Mouse (Mus musculus): ENCODE results near the gene Eif3b. TPM values are rescaled to one million over a fixed set of nuclear protein-coding genes. Genes with fewer than 3 reads are reported as not detected.

Eif3b gene
- polyA plus RNA-seq, 1 experiment from 2014 or later, result 184 TPM

DNA sequence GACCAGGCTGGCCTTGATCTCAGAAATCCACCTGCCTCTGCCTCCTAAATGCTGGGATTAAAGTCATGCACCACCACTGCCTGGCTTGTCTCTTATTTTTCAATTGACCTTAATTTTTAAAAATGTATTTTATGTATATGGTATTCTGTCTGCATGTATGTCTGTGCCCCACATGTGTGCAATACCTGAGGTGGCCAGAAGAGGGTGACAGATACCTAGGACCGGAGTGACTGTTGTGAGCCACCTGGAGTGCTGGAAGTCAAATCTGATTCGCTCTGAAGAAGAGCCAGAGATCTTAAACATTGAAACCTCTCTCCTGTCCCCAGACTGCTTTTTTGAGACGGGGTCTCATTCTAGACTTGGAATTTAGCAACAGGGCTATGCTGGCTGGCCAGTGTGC is 53.2 kb downstream of the Eif3b start:
- no peak for ATAC-seq (ENCODE audit: insufficient read depth)
- no peak overlapping the region for H3K27ac ChIP-seq (ENCODE audit: low read depth)
- peak; percentile 58 for TF ChIP-seq CTCF (IDR thresholded peaks at IDR 0.05; ENCODE audit: low read depth)
- no peak overlapping the region for H3K4me3 ChIP-seq (ENCODE audit: low read depth, low read length)
- no peaks in the 10 kb centered on the region for H3K27me3 ChIP-seq (ENCODE audit: insufficient read depth, low read length)
- 77% methylated on average over 3 of the region's 3 CpGs for whole genome bisulfite sequencing
- H3K4me1 ChIP-seq (ENCODE audit: insufficient read depth), result no peaks in the 10 kb centered on the region
- H3K9me3 ChIP-seq (ENCODE audit: low read depth, low read length), result no peaks in the 10 kb centered on the region
- H3K9ac ChIP-seq, result no peak overlapping the region
- H3K36me3 ChIP-seq (ENCODE audit: insufficient read depth), result no peaks in the 10 kb centered on the region
- DNase-seq, result peak; percentile 27
- no peak overlapping the region for H3K4me2 ChIP-seq

- no peak for TF ChIP-seq CTCF (IDR thresholded peaks at IDR 0.05; ENCODE audit: low read depth)
- no peak for ATAC-seq (ENCODE audit: insufficient read depth)
- H3K4me2 ChIP-seq, result no peak overlapping the region
- no peak overlapping the region for H3K27ac ChIP-seq (ENCODE audit: low read depth)
- DNase-seq, result no peak
- H3K36me3 ChIP-seq (ENCODE audit: insufficient read depth), result no peaks in the 10 kb centered on the region
- WGBS, result 70% methylated on average over 4 of the region's 4 CpGs
- H3K27me3 ChIP-seq (ENCODE audit: insufficient read depth, low read length), result no peaks in the 10 kb centered on the region
- no peaks in the 10 kb centered on the region for H3K4me1 ChIP-seq (ENCODE audit: insufficient read depth)
- no peaks in the 10 kb centered on the region for H3K9me3 ChIP-seq (ENCODE audit: low read depth, low read length)
- H3K4me3 ChIP-seq (ENCODE audit: low read depth, low read length), result no peak overlapping the region
- H3K9ac ChIP-seq, result no peak overlapping the region
Measured at GRCm38 (mm10) chr5:140481458-140481857, 62.3 kb downstream of the Eif3b start.

DNA sequence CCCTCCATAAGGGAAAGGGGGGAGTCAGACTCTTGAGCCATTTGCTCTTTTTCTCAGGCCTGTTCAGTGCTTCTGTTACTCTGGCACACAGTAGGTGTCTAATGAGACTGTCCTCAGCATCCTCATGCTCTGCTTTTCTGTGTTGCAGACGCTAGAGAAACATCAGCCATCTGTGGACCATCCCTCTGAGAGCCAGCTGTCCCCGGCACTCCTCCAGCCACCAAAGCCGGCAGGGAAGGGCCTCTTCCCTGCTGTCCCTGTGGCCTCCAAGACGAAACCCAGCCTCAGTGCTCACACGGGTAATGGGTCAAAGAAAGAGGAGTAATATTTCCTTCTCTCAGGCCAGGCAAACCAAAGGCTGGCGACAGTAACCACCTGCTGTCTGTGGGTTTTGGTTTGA is 72.0 kb downstream of the Eif3b start:
- Histone ChIP-seq H3K4me3 (ENCODE audit: low read depth, low read length) (no peak overlapping the region), H3K4me2 (no peak overlapping the region), H3K4me1 (ENCODE audit: insufficient read depth) (no peaks in the 10 kb centered on the region), H3K36me3 (ENCODE audit: insufficient read depth) (no peaks in the 10 kb centered on the region), H3K27me3 (ENCODE audit: insufficient read depth, low read length) (no peaks in the 10 kb centered on the region), H3K9me3 (ENCODE audit: low read depth, low read length) (no peaks in the 10 kb centered on the region), H3K27ac (ENCODE audit: low read depth) (no peak overlapping the region), H3K9ac (no peak overlapping the region)
- DNase-seq (no peak), ATAC-seq (ENCODE audit: insufficient read depth) (no peak)
- 51% methylated on average over 6 of the region's 6 CpGs for WGBS
- TF ChIP-seq CTCF (IDR thresholded peaks at IDR 0.05; ENCODE audit: low read depth), result no peak

DNA sequence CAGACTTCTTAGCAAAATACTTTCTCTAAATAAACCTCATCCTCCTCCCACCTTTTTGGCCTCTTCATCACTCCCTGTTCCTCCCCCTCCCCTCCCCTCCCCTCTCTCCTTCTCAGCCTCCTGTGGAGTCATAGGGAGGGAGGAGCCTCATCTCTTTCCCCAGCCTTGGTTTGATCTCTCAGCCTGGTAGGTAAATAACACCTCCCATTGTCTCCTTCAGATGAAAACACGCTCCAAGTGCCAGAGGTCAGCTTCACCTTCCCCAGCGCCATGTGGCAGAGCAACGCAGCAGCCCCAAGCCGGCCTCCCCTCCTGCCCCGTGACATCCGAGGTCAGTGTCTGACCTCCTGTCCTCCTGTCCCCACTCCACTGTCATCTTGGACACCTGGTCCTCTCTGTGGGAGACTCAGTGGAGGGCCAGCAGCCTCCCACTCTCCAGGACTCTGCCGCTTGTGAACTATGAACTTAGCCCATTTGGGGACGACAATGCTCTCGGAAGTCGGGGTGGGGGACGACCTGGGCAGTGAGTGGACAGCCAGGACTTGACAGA is 73.6 kb downstream of the Eif3b start:
- ATAC-seq (ENCODE audit: insufficient read depth) (no peak), DNase-seq (no peak)
- Histone ChIP-seq H3K9ac (no peak overlapping the region), H3K36me3 (ENCODE audit: insufficient read depth) (no peaks in the 10 kb centered on the region), H3K9me3 (ENCODE audit: low read depth, low read length) (no peaks in the 10 kb centered on the region), H3K27ac (ENCODE audit: low read depth) (no peak overlapping the region), H3K4me3 (ENCODE audit: low read depth, low read length) (no peak overlapping the region), H3K4me1 (ENCODE audit: insufficient read depth) (no peaks in the 10 kb centered on the region), H3K4me2 (no peak overlapping the region), H3K27me3 (ENCODE audit: insufficient read depth, low read length) (no peaks in the 10 kb centered on the region)
- TF ChIP-seq CTCF (IDR thresholded peaks at IDR 0.05; ENCODE audit: low read depth), result no peak
- WGBS, result 9% methylated on average over 11 of the region's 11 CpGs

Small RNA genes within 50 kb of the gene (microRNA-seq; reads per million reads assigned to microRNA genes)
- gene Mir7038 (ENCODE audit: borderline number of aligned reads), result not detected

Other genes with a start within 250 kb of the Eif3b start
- gene Mad1l1, start 97.8 kb upstream of the Eif3b start, polyA plus RNA-seq (2014; fragmentation: Nextera tagmentation; extraction: Ambion mirVana), result 52.6 and 61.6 TPM in 2 replicates
- gene Nudt1, start 97.7 kb upstream of the Eif3b start, polyA plus RNA-seq (2014; fragmentation: Nextera tagmentation; extraction: Ambion mirVana), result 44.2 and 47.5 TPM in 2 replicates
- 18.3 and 19.9 TPM in 2 replicates for gene Mrm2, start 87.4 kb upstream of the Eif3b start, polyA plus RNA-seq (2014; fragmentation: Nextera tagmentation; extraction: Ambion mirVana)
- 8.3 and 9.5 TPM in 2 replicates for gene Snx8, start 30.1 kb upstream of the Eif3b start, polyA plus RNA-seq (2014; fragmentation: Nextera tagmentation; extraction: Ambion mirVana)
- not detected in 2 replicates for gene Gm4869, start 26.3 kb downstream of the Eif3b start, polyA plus RNA-seq (2014; fragmentation: Nextera tagmentation; extraction: Ambion mirVana)
- gene Chst12, start 86.2 kb downstream of the Eif3b start, polyA plus RNA-seq (2014; fragmentation: Nextera tagmentation; extraction: Ambion mirVana), result 21.5 and 22.0 TPM in 2 replicates
- not detected in 2 replicates for gene Grifin, start 145.7 kb downstream of the Eif3b start, polyA plus RNA-seq (2014; fragmentation: Nextera tagmentation; extraction: Ambion mirVana)
- gene Lfng, start 188.0 kb downstream of the Eif3b start, polyA plus RNA-seq (2014; fragmentation: Nextera tagmentation; extraction: Ambion mirVana), result 20.5 and 22.0 TPM in 2 replicates
- gene Ttyh3, start 229.7 kb downstream of the Eif3b start, polyA plus RNA-seq (2014; fragmentation: Nextera tagmentation; extraction: Ambion mirVana), result 56.4 and 61.6 TPM in 2 replicates

All from lung, embryonic 14.5 days (tissue).